Mouse (Mus musculus) left cerebral cortex, adult 11 months (tissue): ENCODE data around the gene Rhox9.
"Not testable (repeated sequence)": the region's sequence is repeated elsewhere in the genome, so short reads cannot be mapped to it uniquely, and the experiment has no call there.

Source experiments
- DNase-seq: peaks from one replicate; pipeline ENCODE4 v3.0.0; 2022; ENCODE audit warnings: low spot score

Rhox9 gene

DNA sequence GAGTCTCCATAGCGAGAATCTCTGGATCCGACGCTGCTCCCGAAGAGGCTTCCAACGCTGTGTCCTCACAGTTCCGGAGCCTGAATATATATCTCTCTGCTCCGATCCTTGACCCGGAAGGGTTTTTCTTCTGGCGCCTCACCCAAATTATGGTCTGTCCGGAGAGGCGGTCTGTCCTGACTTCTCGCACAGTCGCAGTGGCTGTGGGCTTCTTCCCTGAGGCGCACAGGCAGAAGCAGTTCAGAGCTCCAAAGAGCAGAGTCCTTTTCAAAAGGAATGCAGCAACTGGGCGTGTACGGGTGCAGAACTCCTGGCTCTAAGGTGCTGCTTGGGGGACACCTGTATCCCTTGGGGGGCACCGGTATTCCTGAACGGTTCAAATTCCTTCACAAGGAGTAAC is at the start of gene Rhox9:
TSS of gene Rhox9 (minus strand) at position 101 of the 400 bp plus-strand sequence.
- DNase-seq, result not testable (repeated sequence)

DNA sequence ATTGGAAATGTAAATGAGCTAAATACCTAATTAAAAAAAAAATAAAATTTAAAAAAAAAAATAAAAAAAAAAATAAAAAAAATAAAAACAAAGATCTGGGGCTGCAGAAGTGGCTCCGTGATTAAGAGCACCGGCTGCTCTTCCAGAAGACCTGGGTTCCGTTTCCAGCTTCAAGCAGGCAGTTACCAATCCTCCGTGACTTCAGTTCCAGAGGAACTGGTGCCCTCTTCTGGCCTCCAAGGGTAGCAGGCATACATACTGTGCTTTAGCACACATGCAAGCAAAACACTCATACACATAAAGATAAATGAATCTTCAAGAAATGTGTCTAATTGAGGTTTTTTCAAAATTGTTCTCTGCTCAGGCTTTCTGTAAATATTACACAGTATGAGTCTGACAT is 14.7 kb upstream of the Rhox9 start:
- DNase-seq, result no peak

DNA sequence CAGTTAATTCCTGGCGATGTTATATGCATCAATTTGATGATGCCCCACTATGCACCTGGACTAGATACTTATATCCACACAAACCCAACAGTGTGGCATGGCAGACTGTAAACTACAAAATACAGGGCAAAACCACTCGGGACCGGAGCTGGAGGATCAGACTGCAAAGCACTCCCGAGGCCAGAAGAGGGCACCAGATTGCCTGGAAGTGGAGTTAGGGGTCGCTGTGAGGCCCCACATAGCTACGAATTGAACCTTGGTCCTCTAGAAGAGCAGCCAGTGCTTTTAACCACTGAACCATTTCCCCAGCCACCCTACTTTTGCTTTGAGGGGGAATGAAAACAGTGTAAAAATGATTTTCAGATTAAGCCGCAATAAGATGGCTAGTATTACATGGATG is 7.0 kb upstream of the Rhox9 start:
- no peak for DNase-seq

DNA sequence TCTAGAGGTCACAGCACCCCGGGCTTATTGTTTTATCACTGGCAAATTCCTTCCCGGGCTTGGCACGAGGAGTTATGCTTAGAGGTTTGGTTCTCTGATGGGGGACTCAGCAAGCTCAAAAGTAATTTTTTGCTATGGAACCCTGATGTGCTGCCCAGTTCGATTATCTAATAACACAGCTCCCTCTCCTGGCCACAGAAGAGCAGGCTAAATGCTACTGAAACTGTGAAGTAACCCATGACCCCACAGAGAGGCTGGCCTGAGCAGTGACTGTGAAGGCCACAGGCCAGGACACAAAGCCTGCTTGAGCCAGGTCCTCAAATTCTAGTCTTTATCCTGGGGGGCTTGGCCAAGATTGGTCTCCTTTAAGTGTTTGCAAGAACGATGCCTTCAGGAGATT is 2.2 kb upstream of the Rhox9 start:
- no peak for DNase-seq

DNA sequence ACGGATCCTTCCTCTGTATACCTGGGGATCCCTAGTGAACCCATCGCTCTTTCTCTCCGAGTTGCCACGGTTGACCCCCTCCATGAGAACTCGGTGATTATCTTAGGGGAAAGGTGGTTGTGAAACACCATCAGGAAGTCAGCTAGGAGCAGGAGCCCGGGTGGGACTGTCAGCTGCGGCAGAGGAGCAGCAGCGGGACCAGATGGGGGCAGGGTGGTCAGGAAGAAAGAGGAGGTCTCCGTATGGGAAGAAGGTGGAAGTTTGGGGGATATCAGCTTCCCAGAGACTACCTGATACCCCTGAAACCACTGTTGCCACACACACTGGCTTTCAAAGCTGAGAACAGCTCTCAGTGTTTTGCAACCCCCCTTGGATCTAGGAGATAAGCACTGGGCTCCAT is 4.4 kb downstream of the Rhox9 start, which contains the start of gene Rhox7b:
TSS of gene Rhox7b (minus strand) at position 101 of the 400 bp plus-strand sequence.
- DNase-seq, result not testable (repeated sequence)

GRCm38 (mm10) chrX:37878844-37879243 is 22.7 kb downstream of the Rhox9 start, which contains the start of gene Rhox8:
Rhox8 (minus strand) TSS chrX:37878944.
- no peak for DNase-seq

DNA sequence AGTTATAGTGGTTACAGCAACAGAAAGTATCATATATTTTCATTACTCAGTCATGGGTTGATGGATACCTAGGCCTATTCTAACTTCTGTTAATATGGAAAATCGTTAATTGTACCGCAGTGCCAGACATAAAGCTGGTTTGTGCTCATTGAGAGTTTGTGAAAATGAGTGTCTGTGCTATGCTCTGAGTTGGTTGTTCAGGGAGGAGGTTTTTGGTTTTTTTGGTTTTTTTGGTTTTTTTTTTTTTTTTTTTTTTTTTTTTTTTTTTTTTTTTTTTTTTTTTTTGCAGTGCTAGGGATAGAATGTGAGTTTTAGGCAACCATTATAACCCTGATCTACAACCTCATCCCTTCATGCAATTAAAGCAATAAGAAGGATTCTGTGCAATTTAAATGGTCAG is 29.9 kb downstream of the Rhox9 start:
- DNase-seq, result no peak
